Mouse (Mus musculus): ENCODE data around the gene Jmjd4. TPM values are rescaled to one million over a fixed set of nuclear protein-coding genes. Genes with fewer than 3 reads are reported as not detected.

The Jmjd4 gene
- polyA plus RNA-seq, 1 experiment = 15.7 TPM

DNA sequence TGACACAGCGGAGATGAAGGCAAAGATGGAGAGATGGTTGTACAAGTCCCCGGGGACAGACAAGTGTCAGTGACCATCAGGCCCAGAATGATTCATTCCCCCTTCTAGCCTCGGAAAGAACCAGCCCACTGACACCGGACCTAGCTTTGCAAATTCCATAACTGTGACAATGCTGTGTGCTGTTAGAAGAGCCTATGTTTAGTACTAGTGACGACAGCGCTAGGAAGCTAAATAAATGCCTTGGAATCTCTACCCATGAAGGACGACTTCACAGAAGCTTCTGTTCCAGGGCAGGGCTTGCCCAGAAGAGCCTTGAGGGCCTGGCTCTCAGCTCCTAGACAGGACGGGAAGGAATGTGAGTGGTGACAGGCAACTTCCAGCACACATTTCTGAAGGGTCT is 36.4 kb downstream of the Jmjd4 start:
- Histone ChIP-seq H3K4me1 (ENCODE audit: control insufficient read depth, insufficient read depth, low read length) (peaks cover 3% of the 10 kb centered on the region; the same call in 1 of the 2 replicates), H3K27ac (ENCODE audit: insufficient read depth, low read length) (0 out of 2 replicates have a peak overlapping the region, but pooled peaks have one; percentile 22), H3K4me3 (ENCODE audit: insufficient read depth, low read length) (no peak overlapping the region)
- TF ChIP-seq CTCF (IDR thresholded peaks at IDR 0.05; ENCODE audit: extremely low read depth, insufficient read depth, low read length) (no peak), POLR2A (IDR thresholded peaks at IDR 0.05; ENCODE audit: extremely low read depth, insufficient read depth, low read length) (no peak)

DNA sequence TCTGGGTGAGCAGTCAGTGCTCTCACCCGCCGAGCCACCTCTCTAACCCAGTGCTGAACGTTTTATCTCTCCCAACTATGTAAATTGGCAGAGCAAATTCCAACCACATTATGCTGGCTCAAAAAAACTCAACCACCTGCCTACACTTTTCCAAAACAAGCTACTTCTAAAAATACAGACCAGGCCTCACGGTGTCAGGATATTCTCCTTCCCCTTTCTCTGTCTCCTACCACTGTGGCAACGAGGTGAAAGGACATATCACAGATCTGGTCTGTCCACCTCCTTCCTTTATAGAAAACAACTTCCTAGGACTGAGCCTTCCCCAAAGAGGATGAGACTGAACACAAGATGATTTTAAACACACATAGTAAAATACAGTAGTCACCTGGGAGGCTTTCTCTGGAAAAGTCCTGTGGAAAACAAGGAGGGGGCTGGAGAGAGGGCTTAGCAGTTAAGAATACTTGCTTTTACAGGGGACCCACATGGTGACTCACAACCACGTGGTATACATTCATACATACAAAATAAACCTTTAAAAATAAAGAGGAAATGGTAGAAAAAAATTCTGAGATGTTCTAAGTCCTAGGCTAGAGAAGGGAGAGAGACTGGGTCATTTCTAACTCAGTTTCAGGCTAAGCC is 46.9 kb downstream of the Jmjd4 start:
- Histone ChIP-seq H3K4me3 (ENCODE audit: insufficient read depth, low read length) (no peak overlapping the region), H3K27ac (ENCODE audit: insufficient read depth, low read length) (peak overlapping the region; percentile 44; the same call in 1 of the 2 replicates), H3K4me1 (ENCODE audit: control insufficient read depth, insufficient read depth, low read length) (peaks cover 6% of the 10 kb centered on the region)
- TF ChIP-seq POLR2A (IDR thresholded peaks at IDR 0.05; ENCODE audit: extremely low read depth, insufficient read depth, low read length) (no peak), CTCF (IDR thresholded peaks at IDR 0.05; ENCODE audit: extremely low read depth, insufficient read depth, low read length) (no peak)

DNA sequence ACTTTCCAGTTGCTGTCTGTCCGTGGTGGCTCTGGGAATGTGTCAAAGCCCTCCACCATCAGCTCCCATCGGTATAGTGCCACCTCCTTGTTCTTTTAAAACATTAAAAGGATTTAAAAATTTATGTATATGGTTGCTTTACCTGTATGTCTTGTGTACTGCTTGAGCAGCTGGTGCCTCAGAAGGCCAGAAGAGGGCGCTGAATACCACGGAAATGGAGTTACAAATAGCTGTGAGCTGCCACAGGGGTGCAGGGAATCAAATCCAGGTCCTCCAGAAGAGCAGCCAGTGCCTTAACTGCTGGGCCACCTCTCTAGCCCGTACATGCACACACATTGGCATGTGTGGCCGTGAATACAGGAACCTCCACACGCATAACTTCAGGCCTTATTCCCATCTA is 47.9 kb downstream of the Jmjd4 start:
- no peak overlapping the region for H3K4me3 ChIP-seq (ENCODE audit: insufficient read depth, low read length)
- peaks cover 6% of the 10 kb centered on the region for H3K4me1 ChIP-seq (ENCODE audit: control insufficient read depth, insufficient read depth, low read length)
- no peak for TF ChIP-seq POLR2A (IDR thresholded peaks at IDR 0.05; ENCODE audit: extremely low read depth, insufficient read depth, low read length)
- TF ChIP-seq CTCF (IDR thresholded peaks at IDR 0.05; ENCODE audit: extremely low read depth, insufficient read depth, low read length) = no peak
- peak overlapping the region; percentile 9; the same call in 1 of the 2 replicates for H3K27ac ChIP-seq (ENCODE audit: insufficient read depth, low read length)

DNA sequence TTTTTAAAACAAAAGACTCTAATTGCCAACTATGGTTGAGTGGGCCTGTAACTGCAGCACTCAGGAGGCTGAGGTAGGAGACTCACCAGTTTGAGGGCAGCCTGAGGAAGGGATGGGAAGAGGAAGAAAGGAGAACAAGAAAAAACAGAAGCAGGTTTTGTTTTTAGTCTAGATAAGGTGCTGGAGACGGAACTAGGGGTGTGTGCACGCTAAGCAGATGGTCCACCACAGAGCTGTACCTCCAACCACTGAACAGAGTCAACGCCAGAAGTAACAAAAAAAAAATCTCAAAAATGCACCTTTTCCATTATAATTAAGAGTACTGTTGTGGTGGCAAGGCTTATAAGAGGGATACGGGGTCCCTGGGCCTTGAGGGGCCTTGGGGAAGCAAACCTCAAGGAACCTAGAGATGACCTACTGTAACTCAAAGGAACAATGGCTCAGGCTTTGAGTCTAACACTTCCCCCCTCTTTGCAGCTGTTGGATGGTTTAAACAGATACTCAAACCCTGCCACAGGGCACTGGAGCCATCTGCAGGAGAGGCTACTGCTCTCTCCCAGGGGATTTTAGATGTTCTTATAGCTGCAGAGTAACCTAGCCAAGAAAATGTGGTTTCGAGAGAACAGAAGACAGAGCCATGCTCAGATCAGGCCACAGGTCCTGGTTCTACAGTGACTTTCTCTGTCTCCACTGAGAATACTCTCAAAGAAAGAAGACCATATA is 52.3 kb downstream of the Jmjd4 start:
- no peak overlapping the region for H3K4me3 ChIP-seq (ENCODE audit: insufficient read depth, low read length)
- TF ChIP-seq POLR2A (IDR thresholded peaks at IDR 0.05; ENCODE audit: extremely low read depth, insufficient read depth, low read length) (no peak), CTCF (IDR thresholded peaks at IDR 0.05; ENCODE audit: extremely low read depth, insufficient read depth, low read length) (no peak)
- peaks cover 4% of the 10 kb centered on the region; the same call in 1 of the 2 replicates for H3K4me1 ChIP-seq (ENCODE audit: control insufficient read depth, insufficient read depth, low read length)
- H3K27ac ChIP-seq (ENCODE audit: insufficient read depth, low read length) = no peak overlapping the region

DNA sequence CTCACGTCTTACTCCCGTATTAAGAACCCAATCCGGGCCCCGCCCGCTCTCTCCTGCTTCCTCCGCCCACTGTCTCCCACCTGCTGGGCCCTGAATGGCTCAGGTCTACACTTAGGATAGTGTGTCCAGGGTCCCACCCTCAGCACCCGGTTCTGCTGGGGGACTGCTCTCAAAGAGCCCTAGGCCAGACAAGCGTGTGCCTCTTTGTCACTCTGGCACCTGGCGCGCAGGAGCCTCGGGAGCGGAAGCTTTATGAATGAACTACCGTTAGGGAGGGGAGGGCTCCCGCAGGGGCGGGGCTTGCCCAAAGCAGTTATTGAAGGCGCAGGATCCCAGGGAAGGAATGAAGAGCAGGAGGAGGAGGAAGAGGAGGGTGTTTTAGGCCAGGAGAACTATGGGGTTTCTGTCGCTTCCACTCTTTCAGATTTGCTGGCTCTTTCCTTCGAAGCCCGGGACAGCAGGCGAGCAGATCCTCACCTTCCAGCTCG is 55.5 kb downstream of the Jmjd4 start:
- 0 out of 2 replicates have a peak, but pooled peaks cover 2% of the 10 kb centered on the region for H3K4me1 ChIP-seq (ENCODE audit: control insufficient read depth, insufficient read depth, low read length)
- TF ChIP-seq POLR2A (IDR thresholded peaks at IDR 0.05; ENCODE audit: extremely low read depth, insufficient read depth, low read length) (peak; percentile 62), CTCF (IDR thresholded peaks at IDR 0.05; ENCODE audit: extremely low read depth, insufficient read depth, low read length) (no peak)
- H3K27ac ChIP-seq (ENCODE audit: insufficient read depth, low read length) = no peak overlapping the region
- peak overlapping the region; percentile 80 for H3K4me3 ChIP-seq (ENCODE audit: insufficient read depth, low read length)

DNA sequence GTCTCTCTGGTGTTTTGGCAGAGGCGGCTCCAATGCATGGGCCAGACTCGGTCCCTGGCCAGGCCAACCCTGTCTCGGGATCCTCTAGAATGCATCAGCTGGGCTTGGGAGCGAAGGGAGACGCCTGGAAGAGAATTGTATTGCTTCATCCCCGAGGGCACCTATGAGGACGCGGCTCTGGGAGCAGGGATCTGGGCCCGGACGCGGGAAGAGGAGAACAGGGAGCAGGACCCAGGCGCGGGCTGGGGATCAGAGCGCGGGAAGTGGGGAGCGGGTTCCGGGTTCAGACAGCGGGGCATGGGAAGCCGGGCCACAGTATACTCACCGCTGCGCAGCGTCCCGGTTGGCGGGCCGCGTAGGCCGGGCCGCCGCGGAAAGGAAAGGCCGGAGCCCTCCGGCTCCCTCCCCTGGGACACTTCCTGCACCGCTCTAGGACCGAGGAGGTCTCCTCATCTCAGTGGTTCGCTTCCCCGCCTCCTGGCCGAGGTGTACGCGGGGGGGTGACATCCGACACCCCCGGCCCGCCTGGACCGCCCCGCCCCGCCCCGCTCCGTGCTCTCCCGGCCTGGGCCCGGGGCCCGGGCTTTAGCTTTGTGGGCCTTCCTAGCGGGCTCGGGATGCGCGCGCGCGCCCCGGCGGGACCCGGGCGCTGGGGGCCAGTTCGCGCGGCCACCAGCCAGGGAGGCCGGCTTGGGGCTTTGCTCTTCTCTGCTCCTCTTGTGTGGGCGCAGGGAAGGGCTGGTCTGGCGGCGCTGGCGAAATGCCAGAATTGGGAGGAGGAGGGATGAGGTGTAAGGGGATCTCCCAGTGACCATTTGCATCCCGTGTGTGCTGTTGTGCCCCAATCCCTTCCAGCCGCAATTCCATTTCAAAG is 56.2 kb downstream of the Jmjd4 start:
- Histone ChIP-seq H3K4me1 (ENCODE audit: control insufficient read depth, insufficient read depth, low read length) (0 out of 2 replicates have a peak, but pooled peaks cover 2% of the 10 kb centered on the region), H3K27ac (ENCODE audit: insufficient read depth, low read length) (peak overlapping the region; percentile 1; the same call in 1 of the 2 replicates), H3K4me3 (ENCODE audit: insufficient read depth, low read length) (peak overlapping the region; percentile 80)
- TF ChIP-seq POLR2A (IDR thresholded peaks at IDR 0.05; ENCODE audit: extremely low read depth, insufficient read depth, low read length) (0 out of 2 replicates have a peak, but pooled peaks have one; percentile 18), CTCF (IDR thresholded peaks at IDR 0.05; ENCODE audit: extremely low read depth, insufficient read depth, low read length) (no peak)

DNA sequence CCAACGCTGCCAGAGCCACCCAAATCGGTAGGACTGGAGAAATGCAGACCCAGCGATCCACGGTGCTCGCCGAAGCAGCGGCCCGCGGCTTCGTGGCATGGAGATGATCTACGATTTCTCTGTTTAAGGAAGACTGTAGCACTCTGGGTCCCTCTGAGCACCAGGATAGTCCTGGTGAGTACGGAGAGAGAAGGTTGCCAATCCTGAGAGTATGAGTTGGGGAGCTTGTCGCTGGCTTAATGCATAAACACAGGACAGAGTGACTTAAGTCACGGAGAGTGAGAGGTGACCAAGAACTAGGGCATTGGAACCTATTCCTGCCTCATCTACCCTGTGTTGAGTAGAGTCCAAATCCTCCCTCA is 56.8 kb downstream of the Jmjd4 start:
- H3K27ac ChIP-seq (ENCODE audit: insufficient read depth, low read length) = peak overlapping the region; percentile 1; the same call in 1 of the 2 replicates
- H3K4me3 ChIP-seq (ENCODE audit: insufficient read depth, low read length) = peak overlapping the region; percentile 80
- 0 out of 2 replicates have a peak, but pooled peaks cover 2% of the 10 kb centered on the region for H3K4me1 ChIP-seq (ENCODE audit: control insufficient read depth, insufficient read depth, low read length)
- no peak for TF ChIP-seq CTCF (IDR thresholded peaks at IDR 0.05; ENCODE audit: extremely low read depth, insufficient read depth, low read length)
- 0 out of 2 replicates have a peak, but pooled peaks have one; percentile 5 for TF ChIP-seq POLR2A (IDR thresholded peaks at IDR 0.05; ENCODE audit: extremely low read depth, insufficient read depth, low read length)

Other genes with a start within 250 kb of the Jmjd4 start
- gene Mrpl55, start 247.6 kb upstream of the Jmjd4 start, polyA plus RNA-seq (2012; rRNA removed) = 53.6 and 57.1 TPM in 2 replicates
- gene 2310033P09Rik, start 241.7 kb upstream of the Jmjd4 start, polyA plus RNA-seq (2012; rRNA removed) = 29.5 and 31.0 TPM in 2 replicates
- gene Arf1, start 221.8 kb upstream of the Jmjd4 start, polyA plus RNA-seq (2012; rRNA removed) = 569 and 571 TPM in 2 replicates
- gene Wnt3a, start 159.3 kb upstream of the Jmjd4 start, polyA plus RNA-seq (2012; rRNA removed) = 0.06 TPM in 1 of 2 replicates, not detected in the other
- gene Wnt9a, start 143.1 kb upstream of the Jmjd4 start, polyA plus RNA-seq (2012; rRNA removed) = 15.9 and 18.5 TPM in 2 replicates
- 0.23 and 0.31 TPM in 2 replicates for gene Prss38, start 74.4 kb upstream of the Jmjd4 start, polyA plus RNA-seq (2012; rRNA removed)
- gene Snap47, start 1.1 kb downstream of the Jmjd4 start, polyA plus RNA-seq (2012; rRNA removed) = 467 and 482 TPM in 2 replicates
- 2.9 and 3.8 TPM in 2 replicates for gene Zfp867, start 22.4 kb downstream of the Jmjd4 start, polyA plus RNA-seq (2012; rRNA removed)
- gene Zkscan17, start 76.7 kb downstream of the Jmjd4 start, polyA plus RNA-seq (2012; rRNA removed) = 7.2 and 7.4 TPM in 2 replicates
- gene Nlrp3, start 91.5 kb downstream of the Jmjd4 start, polyA plus RNA-seq (2012; rRNA removed) = 0.86 and 1.3 TPM in 2 replicates
- not detected in 2 replicates for gene Olfr222, start 126.2 kb downstream of the Jmjd4 start, polyA plus RNA-seq (2012; rRNA removed)
- gene Olfr223, start 143.2 kb downstream of the Jmjd4 start, polyA plus RNA-seq (2012; rRNA removed) = not detected in 2 replicates
- 126 and 128 TPM in 2 replicates for gene Mprip, start 211.3 kb downstream of the Jmjd4 start, polyA plus RNA-seq (2012; rRNA removed)

Data from cortical plate, adult 2 months (tissue).